In the genomic region with DNA sequence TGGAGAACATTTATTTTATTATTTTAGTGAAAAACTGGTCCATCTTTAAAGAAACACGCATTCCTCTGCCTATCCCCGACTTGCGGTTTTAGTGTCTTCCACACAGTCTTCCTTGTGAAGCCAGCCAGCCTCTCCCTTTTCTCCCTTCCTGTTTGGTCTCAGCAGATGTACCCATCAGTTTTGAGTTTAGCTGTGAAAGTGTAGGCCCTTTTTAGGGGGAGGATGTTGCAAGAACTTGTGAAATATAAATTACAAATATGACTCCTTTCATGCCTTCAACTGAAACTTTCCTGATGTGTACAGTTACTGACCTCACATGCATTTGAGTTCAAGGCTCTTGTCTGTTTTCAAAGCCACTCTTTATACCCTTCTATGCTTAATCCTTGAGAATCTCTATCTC, we compare ENCODE assay signal across 32 mouse cellular contexts. TPM values are rescaled to one million over a fixed set of nuclear protein-coding genes. Genes with fewer than 3 reads are reported as not detected.
A peak's percentile ranks its signal among the peaks of the same experiment; 100 is the strongest.
DNase-seq lines count a peak whose midpoint lies in the region; ATAC-seq and TF ChIP-seq lines count a peak whose summit lies in the region.
"Had no signal": no experiment of that assay in that cellular context is flagged by ENCODE, and none has a peak within 500 bp of the region (broad histone marks: within the 10 kb centered on the region; RNA-seq: fewer than 3 reads in every experiment).

No protein-coding gene starts in this region.

- TF ChIP-seq CTCF in kidney, adult 2 months (conservative IDR thresholded peaks at IDR 0.05; ENCODE audit: insufficient read depth, insufficient read length, low read depth, low read length) = no peak

- H3K4me3 ChIP-seq in kidney, adult 2 months (ENCODE audit: insufficient read depth, low read depth, low read length) = peak overlapping the region; percentile 47
- H3K4me3 ChIP-seq: embryonic facial prominence, embryonic 10.5 days; embryonic facial prominence, embryonic 13.5 days; erythroblast, embryonic 14.5 days; forebrain, embryonic 12.5 days; forebrain, embryonic 15.5 days; heart, adult 2 months; heart, embryonic 10.5 days; heart, embryonic 13.5 days had no signal

- peak overlapping the region; percentile 47; the same call in 1 of the 2 replicates for H3K27ac ChIP-seq in kidney, adult 2 months (ENCODE audit: insufficient read depth, low read depth, low read length)
- H3K27ac ChIP-seq: embryonic facial prominence, embryonic 10.5 days; embryonic facial prominence, embryonic 13.5 days; forebrain, embryonic 12.5 days; forebrain, embryonic 15.5 days; heart, adult 2 months; heart, embryonic 10.5 days; heart, embryonic 13.5 days; hindbrain, embryonic 14.5 days had no signal

- H3K27me3 ChIP-seq in kidney, adult 2 months (replicated peaks; ENCODE audit: control insufficient read depth, insufficient read depth, low read length) = no peaks in the 10 kb centered on the region
- H3K27me3 ChIP-seq: embryonic facial prominence, embryonic 13.5 days; forebrain, embryonic 12.5 days; forebrain, embryonic 15.5 days; heart, embryonic 13.5 days had no signal

- peak; percentile 80 for ATAC-seq in granulocyte monocyte progenitor cell, adult 5-6 weeks (replicated peaks; ENCODE audit: poor library complexity, severe bottlenecking)
- peak; percentile 45; the same call in 1 of the 2 replicates for ATAC-seq in monocyte, adult 5-6 weeks (replicated peaks; ENCODE audit: insufficient number of reproducible peaks, low FRiP score, low TSS enrichment, poor library complexity, severe bottlenecking)
- ATAC-seq: activated CD4-positive, CD25-positive, alpha-beta regulatory T cell, adult 4 months; forebrain, embryonic 15.5 days had no signal

- DNase-seq in kidney, adult 2 months = no peak
- DNase-seq in kidney, adult 18-20 months = no peak
- peak; percentile 78 for DNase-seq in 416B (ENCODE audit: low read depth)
- no peak for DNase-seq in thymus, postnatal 0 days (ENCODE audit: low spot score)
- DNase-seq in right cerebral cortex, postnatal 4 days = no peak
- DNase-seq in testis, postnatal 10 days (ENCODE audit: low spot score) = no peak
- DNase-seq: adrenal gland, adult 8-10 months; adrenal gland, postnatal 25 days; cerebellum, adult 18-20 months; cerebellum, adult 9-10 months; cerebellum, postnatal 14 days; embryo, embryonic 11 days; gastrocnemius, postnatal 25 days; heart, adult 2 months; heart, postnatal 14 days; heart, postnatal 4 days had no signal

- WGBS in kidney, adult 2 months = 72% methylated on average over 3 of the region's 3 CpGs

- H3K4me1 ChIP-seq in kidney, adult 2 months (ENCODE audit: control insufficient read depth, insufficient read depth, low read length) = peaks cover 9% of the 10 kb centered on the region; the same call in 1 of the 2 replicates
- H3K4me1 ChIP-seq: embryonic facial prominence, embryonic 10.5 days; embryonic facial prominence, embryonic 13.5 days; forebrain, embryonic 12.5 days; forebrain, embryonic 15.5 days; heart, embryonic 10.5 days had no signal

- peaks cover 1% of the 10 kb centered on the region; the same call in 1 of the 2 replicates for H3K36me3 ChIP-seq in kidney, adult 2 months (ENCODE audit: control insufficient read depth, insufficient read depth, low read length)
- H3K36me3 ChIP-seq: embryonic facial prominence, embryonic 10.5 days; embryonic facial prominence, embryonic 13.5 days; forebrain, embryonic 12.5 days; forebrain, embryonic 15.5 days; heart, embryonic 10.5 days; heart, embryonic 13.5 days had no signal

- TF ChIP-seq POLR2A in kidney, adult 2 months (IDR thresholded peaks at IDR 0.05; ENCODE audit: low read depth, low read length) = no peak

RNA-seq across cellular contexts. Expression of a gene that starts 2.7 kb away (rescaled TPM):
- 124 and 212 TPM in 2 replicates for polyA plus RNA-seq in kidney, adult 2 months (2012; rRNA removed)
- 0.53 TPM in 1 of 2 replicates, not detected in the other for total RNA-seq in granulocyte monocyte progenitor cell, adult 5-6 weeks (2014; fragmentation: Nextera tagmentation)
- not detected in 2 replicates for total RNA-seq in granulocyte monocyte progenitor cell, adult 5-6 weeks (2017)
- total RNA-seq in monocyte, adult 5-6 weeks (2017) = 1.9 TPM in 1 of 3 replicates, not detected in the others
- polyA plus RNA-seq in thymus, postnatal 0 days (2015; fragmentation: Nextera tagmentation; extraction: Ambion mirVana) = not detected in 2 replicates
- total RNA-seq: adrenal gland, adult 8-10 months; adrenal gland, postnatal 25 days; ES-E14; gastrocnemius, adult 8-10 months; gastrocnemius, postnatal 25 days; heart, adult 2 months; heart, postnatal 14 days; heart, postnatal 4 days had no signal
- polyA plus RNA-seq: activated CD4-positive, CD25-positive, alpha-beta regulatory T cell, adult 4 months; brain, embryonic 14.5 days; cortical plate, adult 2 months; embryonic facial prominence, embryonic 10.5 days; embryonic facial prominence, embryonic 13.5 days; erythroblast, embryonic 14.5 days; forebrain, embryonic 12.5 days; forebrain, embryonic 15.5 days; heart, adult 2 months; heart, embryonic 10.5 days; hindbrain, embryonic 11.5 days had no signal

RNA-seq across cellular contexts. Expression of a gene that starts 8.1 kb away (rescaled TPM):
- polyA plus RNA-seq in kidney, adult 2 months (2012; rRNA removed) = 0.03 and 0.17 TPM in 2 replicates
- total RNA-seq in granulocyte monocyte progenitor cell, adult 5-6 weeks (2014; fragmentation: Nextera tagmentation) = 15.1 and 18.4 TPM in 2 replicates
- 16.9 and 23.2 TPM in 2 replicates for total RNA-seq in granulocyte monocyte progenitor cell, adult 5-6 weeks (2017)
- total RNA-seq in monocyte, adult 5-6 weeks (2017) = 8.4 to 15.7 TPM (median 11.1 TPM) in 3 replicates
- polyA plus RNA-seq in thymus, postnatal 0 days (2015; fragmentation: Nextera tagmentation; extraction: Ambion mirVana) = 0.09 and 0.12 TPM in 2 replicates
- total RNA-seq: adrenal gland, postnatal 25 days; gastrocnemius, postnatal 25 days had no signal
- polyA plus RNA-seq: brain, embryonic 14.5 days; cortical plate, adult 2 months; embryonic facial prominence, embryonic 13.5 days; erythroblast, embryonic 14.5 days; forebrain, embryonic 12.5 days; forebrain, embryonic 15.5 days; hindbrain, embryonic 11.5 days; hindbrain, embryonic 14.5 days had no signal

RNA-seq across cellular contexts. Expression of a gene that starts 17.9 kb away (rescaled TPM):
- polyA plus RNA-seq in kidney, adult 2 months (2012; rRNA removed) = 648 and 804 TPM in 2 replicates
- total RNA-seq in granulocyte monocyte progenitor cell, adult 5-6 weeks (2014; fragmentation: Nextera tagmentation) = 37.4 and 45.0 TPM in 2 replicates
- 39.8 and 76.6 TPM in 2 replicates for total RNA-seq in granulocyte monocyte progenitor cell, adult 5-6 weeks (2017)
- 27.9 to 39.7 TPM (median 35.0 TPM) in 3 replicates for total RNA-seq in monocyte, adult 5-6 weeks (2017)
- polyA plus RNA-seq in thymus, postnatal 0 days (2015; fragmentation: Nextera tagmentation; extraction: Ambion mirVana) = 32.0 and 34.1 TPM in 2 replicates
